Mouse (Mus musculus): ENCODE measurements at regions not wholly inside any gene's neighbourhood (a gene's known extent, or its start where the extent isn't known, plus 50 kb on each side); places are given as distances from the start of the nearest gene placed in this dataset.

- no peak for ATAC-seq (replicated peaks in 1 of 2; ENCODE audit: insufficient read depth in 1 of 2, low FRiP score in 2 of 2, low TSS enrichment in 1 of 2, low read depth in 1 of 2, poor library complexity in 2 of 2, severe bottlenecking in 2 of 2)
These were observed 55.6 kb downstream of the Evx1 start for GRCm38 (mm10) chr6:52368734-52369412.

GRCm38 (mm10) chr6:52370806-52371360 lies 57.6 kb downstream of the Evx1 start:
- ATAC-seq (replicated peaks in 1 of 2; ENCODE audit: insufficient read depth in 1 of 2, low FRiP score in 2 of 2, low TSS enrichment in 1 of 2, low read depth in 1 of 2, poor library complexity in 2 of 2, severe bottlenecking in 2 of 2), result no peak

- ATAC-seq (replicated peaks in 1 of 2; ENCODE audit: insufficient read depth in 1 of 2, low FRiP score in 2 of 2, low TSS enrichment in 1 of 2, low read depth in 1 of 2, poor library complexity in 2 of 2, severe bottlenecking in 2 of 2), result no peak
These were observed 65.8 kb downstream of the Evx1 start for GRCm38 (mm10) chr6:52379146-52379545.

GRCm38 (mm10) chr6:52379588-52379987 lies 66.3 kb downstream of the Evx1 start:
- ATAC-seq (replicated peaks in 1 of 2; ENCODE audit: insufficient read depth in 1 of 2, low FRiP score in 2 of 2, low TSS enrichment in 1 of 2, low read depth in 1 of 2, poor library complexity in 2 of 2, severe bottlenecking in 2 of 2), result no peak

- ATAC-seq (replicated peaks in 1 of 2; ENCODE audit: insufficient read depth in 1 of 2, low FRiP score in 2 of 2, low TSS enrichment in 1 of 2, low read depth in 1 of 2, poor library complexity in 2 of 2, severe bottlenecking in 2 of 2), result no peak
These were observed 71.7 kb downstream of the Evx1 start for GRCm38 (mm10) chr6:52385044-52385443.

GRCm38 (mm10) chr6:52401404-52401803 lies 88.1 kb downstream of the Evx1 start:
- peak; percentile 32 to 71; a peak in 2 of 4 replicates for ATAC-seq (replicated peaks in 1 of 2; ENCODE audit: insufficient read depth in 1 of 2, low FRiP score in 2 of 2, low TSS enrichment in 1 of 2, low read depth in 1 of 2, poor library complexity in 2 of 2, severe bottlenecking in 2 of 2)

- no peak for ATAC-seq (replicated peaks in 1 of 2; ENCODE audit: insufficient read depth in 1 of 2, low FRiP score in 2 of 2, low TSS enrichment in 1 of 2, low read depth in 1 of 2, poor library complexity in 2 of 2, severe bottlenecking in 2 of 2)
These were observed 96.7 kb downstream of the Evx1 start for GRCm38 (mm10) chr6:52409991-52410390.

GRCm38 (mm10) chr6:52410711-52411110 lies 97.4 kb downstream of the Evx1 start:
- ATAC-seq (replicated peaks in 1 of 2; ENCODE audit: insufficient read depth in 1 of 2, low FRiP score in 2 of 2, low TSS enrichment in 1 of 2, low read depth in 1 of 2, poor library complexity in 2 of 2, severe bottlenecking in 2 of 2), result no peak

- no peak for ATAC-seq (replicated peaks in 1 of 2; ENCODE audit: insufficient read depth in 1 of 2, low FRiP score in 2 of 2, low TSS enrichment in 1 of 2, low read depth in 1 of 2, poor library complexity in 2 of 2, severe bottlenecking in 2 of 2)
These were observed 98.0 kb downstream of the Evx1 start for GRCm38 (mm10) chr6:52411302-52411701.

- ATAC-seq (replicated peaks in 1 of 2; ENCODE audit: insufficient read depth in 1 of 2, low FRiP score in 2 of 2, low TSS enrichment in 1 of 2, low read depth in 1 of 2, poor library complexity in 2 of 2, severe bottlenecking in 2 of 2), result no peak
These were observed 100.3 kb downstream of the Evx1 start for GRCm38 (mm10) chr6:52413639-52414038.

- no peak for ATAC-seq (replicated peaks in 1 of 2; ENCODE audit: insufficient read depth in 1 of 2, low FRiP score in 2 of 2, low TSS enrichment in 1 of 2, low read depth in 1 of 2, poor library complexity in 2 of 2, severe bottlenecking in 2 of 2)
These were observed 102.1 kb downstream of the Evx1 start for GRCm38 (mm10) chr6:52415341-52415946.

GRCm38 (mm10) chr6:52416491-52416890 lies 103.2 kb downstream of the Evx1 start:
- no peak for ATAC-seq (replicated peaks in 1 of 2; ENCODE audit: insufficient read depth in 1 of 2, low FRiP score in 2 of 2, low TSS enrichment in 1 of 2, low read depth in 1 of 2, poor library complexity in 2 of 2, severe bottlenecking in 2 of 2)

- no peak for ATAC-seq (replicated peaks in 1 of 2; ENCODE audit: insufficient read depth in 1 of 2, low FRiP score in 2 of 2, low TSS enrichment in 1 of 2, low read depth in 1 of 2, poor library complexity in 2 of 2, severe bottlenecking in 2 of 2)
These were observed 104.3 kb downstream of the Evx1 start for GRCm38 (mm10) chr6:52417439-52418124.

- ATAC-seq (replicated peaks in 1 of 2; ENCODE audit: insufficient read depth in 1 of 2, low FRiP score in 2 of 2, low TSS enrichment in 1 of 2, low read depth in 1 of 2, poor library complexity in 2 of 2, severe bottlenecking in 2 of 2), result no peak
These were observed 105.3 kb downstream of the Evx1 start for GRCm38 (mm10) chr6:52418451-52419170.

- ATAC-seq (replicated peaks in 1 of 2; ENCODE audit: insufficient read depth in 1 of 2, low FRiP score in 2 of 2, low TSS enrichment in 1 of 2, low read depth in 1 of 2, poor library complexity in 2 of 2, severe bottlenecking in 2 of 2), result no peak
These were observed 107.1 kb downstream of the Evx1 start for GRCm38 (mm10) chr6:52420276-52420970.

GRCm38 (mm10) chr6:52421771-52422170 lies 108.5 kb downstream of the Evx1 start:
- ATAC-seq (replicated peaks in 1 of 2; ENCODE audit: insufficient read depth in 1 of 2, low FRiP score in 2 of 2, low TSS enrichment in 1 of 2, low read depth in 1 of 2, poor library complexity in 2 of 2, severe bottlenecking in 2 of 2), result no peak

GRCm38 (mm10) chr6:52422686-52423085 lies 109.4 kb downstream of the Evx1 start:
- no peak for ATAC-seq (replicated peaks in 1 of 2; ENCODE audit: insufficient read depth in 1 of 2, low FRiP score in 2 of 2, low TSS enrichment in 1 of 2, low read depth in 1 of 2, poor library complexity in 2 of 2, severe bottlenecking in 2 of 2)

Data from hematopoietic stem cell, adult 5-6 weeks (primary cell).